Mouse (Mus musculus) limb, embryonic 11.5 days (tissue): ENCODE data around the gene Ppm1h. TPM values are rescaled to one million over a fixed set of nuclear protein-coding genes. Genes with fewer than 3 reads are reported as not detected.

Experiments used
- ATAC-seq: fragments of 200-750 bp; cut with Nextera tagmentation; 2 replicates; pipeline ENCODE4 v1.8.0; 2017; ENCODE audit warnings: low read depth; ENCODE audit not compliant: insufficient number of reproducible peaks, low FRiP score, low TSS enrichment
- DNase-seq: peaks from one replicate; pipeline ENCODE4 v3.0.0-alpha.2; 2015; ENCODE audit warnings: low spot score
- H3K27ac ChIP-seq: fragments of 300-500 bp; sonication (generic); replicated peaks from 2 replicates; pipeline ENCODE4 v1.5.1; 2014; ENCODE audit warnings: low read depth, mild to moderate bottlenecking, low read length
- H3K27me3 ChIP-seq: fragments of 300-500 bp; sonication (generic); 2 replicates; pipeline ENCODE4 v1.6.1; 2014; ENCODE audit warnings: mild to moderate bottlenecking, low read length, mixed read lengths; ENCODE audit not compliant: control insufficient read depth, insufficient read depth
- H3K36me3 ChIP-seq: fragments of 300-500 bp; sonication (generic); 2 replicates; pipeline ENCODE4 v1.6.1; 2014; ENCODE audit warnings: mild to moderate bottlenecking, low read length, moderate library complexity, mixed read lengths; ENCODE audit not compliant: control insufficient read depth, insufficient read depth
- H3K4me1 ChIP-seq: fragments of 300-500 bp; sonication (generic); 2 replicates; pipeline ENCODE4 v1.6.1; 2014; ENCODE audit warnings: low read length, mixed read lengths; ENCODE audit not compliant: control insufficient read depth, insufficient read depth
- H3K4me2 ChIP-seq: fragments of 300-500 bp; sonication (generic); 2 replicates; pipeline ENCODE4 v1.6.1; 2014; ENCODE audit warnings: low read depth, mild to moderate bottlenecking, moderate library complexity; ENCODE audit not compliant: severe bottlenecking
- H3K4me3 ChIP-seq: fragments of 300-500 bp; sonication (generic); 2 replicates; pipeline ENCODE4 v1.5.1; 2014; ENCODE audit warnings: low read depth, low read length
- H3K9ac ChIP-seq: fragments of 300-500 bp; sonication (generic); 2 replicates; pipeline ENCODE4 v1.6.1; 2014; ENCODE audit warnings: mild to moderate bottlenecking, low read length
- H3K9me3 ChIP-seq: fragments of 300-500 bp; sonication (generic); 2 replicates; pipeline ENCODE4 v1.6.1; 2016; ENCODE audit warnings: low read length; ENCODE audit not compliant: control insufficient read depth
- WGBS: fragments of 180-500 bp; shearing (Covaris S2); extraction: QIAGEN DNeasy Blood & Tissue Kit; methylation state at CpG from one replicate; pipeline ENCODE4 v1.1.7; 2014; 5-methylcytosine and 5-hydroxymethylcytosine counted together
- polyA plus RNA-seq: library from polyadenylated mRNA; unstranded; fragments of >200 nt; fragmentation: Nextera tagmentation; extraction: Ambion mirVana; gene quantifications from 2 replicates; pipeline ENCODE4 v1.2.1, GENCODE M21; 2014

The Ppm1h gene
- polyA plus RNA-seq, 1 experiment from 2014 or later: 5.1 TPM

GRCm38 (mm10) chr10:122760469-122761307 lies 82.1 kb downstream of the Ppm1h start:
- Histone ChIP-seq H3K36me3 (no peaks in the 10 kb centered on the region), H3K9me3 (no peaks in the 10 kb centered on the region), H3K4me1 (peaks cover 34% of the 10 kb centered on the region), H3K27ac (peak overlapping the region; percentile 36; the same call in 1 of the 2 replicates), H3K9ac (no peak overlapping the region), H3K4me2 (no peak overlapping the region), H3K27me3 (no peaks in the 10 kb centered on the region), H3K4me3 (no peak overlapping the region)
- DNase-seq (no peak), ATAC-seq (no peak)
- 75% methylated on average over 7 of the region's 7 CpGs for WGBS

GRCm38 (mm10) chr10:122762772-122763511 lies 84.4 kb downstream of the Ppm1h start:
- Histone ChIP-seq H3K36me3 (no peaks in the 10 kb centered on the region), H3K9me3 (no peaks in the 10 kb centered on the region), H3K9ac (no peak overlapping the region), H3K4me1 (peaks cover 38% of the 10 kb centered on the region), H3K4me3 (no peak overlapping the region), H3K27me3 (no peaks in the 10 kb centered on the region), H3K27ac (no peak overlapping the region; the same call in 1 of the 2 replicates), H3K4me2 (no peak overlapping the region)
- 0 out of 2 replicates have a peak, but pooled peaks have one; percentile 20 for ATAC-seq
- DNase-seq: no peak
- 84% methylated on average over 6 of the region's 6 CpGs for WGBS

- no peaks in the 10 kb centered on the region for H3K9me3 ChIP-seq
- no peaks in the 10 kb centered on the region for H3K36me3 ChIP-seq
- no peak overlapping the region for H3K4me3 ChIP-seq
- no peak overlapping the region for H3K9ac ChIP-seq
- no peak overlapping the region for H3K4me2 ChIP-seq
- H3K27me3 ChIP-seq: no peaks in the 10 kb centered on the region
- H3K4me1 ChIP-seq: peaks cover 38% of the 10 kb centered on the region
- ATAC-seq: no peak
- WGBS: 66% methylated on average over 1 of the region's 1 CpGs
- H3K27ac ChIP-seq: no peak overlapping the region
- no peak for DNase-seq
Measured at GRCm38 (mm10) chr10:122763596-122763995, 85.0 kb downstream of the Ppm1h start.

GRCm38 (mm10) chr10:122764653-122765052 lies 86.1 kb downstream of the Ppm1h start:
- Histone ChIP-seq H3K4me3 (no peak overlapping the region), H3K36me3 (no peaks in the 10 kb centered on the region), H3K27me3 (no peaks in the 10 kb centered on the region), H3K4me2 (no peak overlapping the region), H3K9me3 (no peaks in the 10 kb centered on the region), H3K4me1 (peaks cover 39% of the 10 kb centered on the region), H3K9ac (no peak overlapping the region), H3K27ac (no peak overlapping the region)
- WGBS: 70% methylated on average over 7 of the region's 7 CpGs
- ATAC-seq: no peak
- DNase-seq: no peak

- DNase-seq: no peak
- WGBS: 52% methylated on average over 4 of the region's 4 CpGs
- peaks cover 46% of the 10 kb centered on the region for H3K4me1 ChIP-seq
Measured at GRCm38 (mm10) chr10:122765521-122765920, 87.0 kb downstream of the Ppm1h start.

GRCm38 (mm10) chr10:122765992-122766391 lies 87.4 kb downstream of the Ppm1h start:
- no peak overlapping the region for H3K9ac ChIP-seq
- H3K27ac ChIP-seq: no peak overlapping the region
- no peaks in the 10 kb centered on the region for H3K9me3 ChIP-seq
- no peaks in the 10 kb centered on the region for H3K36me3 ChIP-seq
- WGBS: 65% methylated on average over 8 of the region's 8 CpGs
- H3K4me3 ChIP-seq: no peak overlapping the region
- no peaks in the 10 kb centered on the region for H3K27me3 ChIP-seq
- peaks cover 45% of the 10 kb centered on the region for H3K4me1 ChIP-seq
- H3K4me2 ChIP-seq: no peak overlapping the region
- DNase-seq: no peak
- ATAC-seq: no peak

More at GRCm38 (mm10) chr10:122765521-122765920, 87.0 kb downstream of the Ppm1h start:
- H3K9ac ChIP-seq: no peak overlapping the region
- H3K9me3 ChIP-seq: no peaks in the 10 kb centered on the region
- no peaks in the 10 kb centered on the region for H3K36me3 ChIP-seq
- no peak overlapping the region for H3K27ac ChIP-seq
- no peak overlapping the region for H3K4me3 ChIP-seq
- no peak overlapping the region for H3K4me2 ChIP-seq
- H3K27me3 ChIP-seq: no peaks in the 10 kb centered on the region
- ATAC-seq: no peak

- Histone ChIP-seq H3K36me3 (no peaks in the 10 kb centered on the region), H3K9ac (no peak overlapping the region; the same call in 1 of the 2 replicates), H3K27me3 (no peaks in the 10 kb centered on the region), H3K4me3 (no peak overlapping the region), H3K4me2 (no peak overlapping the region), H3K27ac (peak overlapping the region; percentile 68), H3K9me3 (no peaks in the 10 kb centered on the region), H3K4me1 (peaks cover 39% of the 10 kb centered on the region)
- 44% methylated on average over 13 of the region's 13 CpGs for WGBS
- ATAC-seq: no peak
- DNase-seq: no peak
Measured at GRCm38 (mm10) chr10:122768204-122768892, 89.8 kb downstream of the Ppm1h start.

GRCm38 (mm10) chr10:122768893-122769341 lies 90.4 kb downstream of the Ppm1h start:
- Histone ChIP-seq H3K4me3 (no peak overlapping the region), H3K27ac (peak overlapping the region; percentile 68), H3K36me3 (no peaks in the 10 kb centered on the region), H3K27me3 (no peaks in the 10 kb centered on the region), H3K4me1 (peaks cover 39% of the 10 kb centered on the region), H3K4me2 (no peak overlapping the region), H3K9ac (no peak overlapping the region; the same call in 1 of the 2 replicates), H3K9me3 (no peaks in the 10 kb centered on the region)
- 11% methylated on average over 6 of the region's 6 CpGs for WGBS
- DNase-seq (peak; percentile 70), ATAC-seq (peak; percentile 82)
